Mouse (Mus musculus) MEL (cell line): ENCODE data around the gene Cmss1. TPM values are rescaled to one million over a fixed set of nuclear protein-coding genes. Genes with fewer than 3 reads are reported as not detected.

Experiments used
- DNase-seq: peaks from one replicate; pipeline ENCODE4 v3.0.0; 2011; ENCODE audit warnings: low read depth, low spot score
- H3K27ac ChIP-seq: 2 replicates; pipeline ENCODE4 v1.5.1; 2012; ENCODE audit warnings: low read depth, mild to moderate bottlenecking, control low read depth, low read length, moderate library complexity; ENCODE audit not compliant: control insufficient read depth
- H3K27me3 ChIP-seq, 2 experiments: fragments of 150-350 bp in 1 of 2; sonication (generic) in 1 of 2; 2 replicates each; pipeline ENCODE4 v1.6.1; 2012; ENCODE audit warnings: low read length in 2 of 2, mild to moderate bottlenecking in 2 of 2, improper control_type of control experiment in 1 of 2, moderate library complexity in 1 of 2; ENCODE audit not compliant: insufficient read depth in 2 of 2, control insufficient read depth in 1 of 2
- H3K36me3 ChIP-seq, 2 experiments: 2 replicates each; pipeline ENCODE4 v1.6.1; 2012 to 2014; ENCODE audit warnings: low read length in 2 of 2, improper control_type of control experiment in 1 of 2, inconsistent platforms in 1 of 2, mild to moderate bottlenecking in 1 of 2; ENCODE audit not compliant: insufficient read depth in 2 of 2, control insufficient read depth in 1 of 2
- H3K4me1 ChIP-seq, 2 experiments: fragments of 150-350 bp in 1 of 2; sonication (generic) in 1 of 2; 2 replicates each; pipeline ENCODE4 v1.6.1; 2012; ENCODE audit warnings: low read length in 2 of 2, improper control_type of control experiment in 1 of 2, mild to moderate bottlenecking in 1 of 2; ENCODE audit not compliant: insufficient read depth in 2 of 2, control insufficient read depth in 1 of 2
- H3K4me3 ChIP-seq, 2 experiments: fragments of 150-350 bp in 1 of 2; sonication (generic) in 1 of 2; 2 replicates each; pipeline ENCODE4 v1.5.1; 2012; ENCODE audit warnings: low read depth in 2 of 2, low read length in 2 of 2, mild to moderate bottlenecking in 2 of 2, moderate library complexity in 2 of 2, control low read depth in 1 of 2, improper control_type of control experiment in 1 of 2; ENCODE audit not compliant: control insufficient read depth in 1 of 2, insufficient read depth in 1 of 2
- H3K79me2 ChIP-seq: 2 replicates; pipeline ENCODE4 v1.6.1; 2012; ENCODE audit warnings: mild to moderate bottlenecking, low read length, moderate library complexity; ENCODE audit not compliant: control insufficient read depth, poor library complexity, insufficient read depth
- H3K9ac ChIP-seq: 2 replicates; pipeline ENCODE4 v1.6.1; 2012; ENCODE audit warnings: low read depth, mild to moderate bottlenecking, control low read depth, low read length, moderate library complexity; ENCODE audit not compliant: control insufficient read depth, poor library complexity, severe bottlenecking
- H3K9me3 ChIP-seq: fragments of 150-350 bp; sonication (generic); replicated peaks from 2 replicates; pipeline ENCODE4 v1.6.1; 2012; ENCODE audit warnings: mild to moderate bottlenecking, low read length, improper control_type of control experiment, moderate library complexity; ENCODE audit not compliant: insufficient read depth
- CTCF ChIP-seq, 3 experiments: IDR thresholded peaks in 2 of 3; conservative IDR thresholded peaks in 1 of 3; 2 replicates each; pipeline ENCODE4 v1.5.1; 2011 to 2012; ENCODE audit warnings: low read length in 3 of 3, low read depth in 2 of 3, mild to moderate bottlenecking in 2 of 3, improper control_type of control experiment in 1 of 3, inconsistent platforms in 1 of 3, mixed read lengths in 1 of 3, moderate library complexity in 1 of 3; ENCODE audit not compliant: control insufficient read depth in 1 of 3, insufficient read depth in 1 of 3, poor library complexity in 1 of 3, severe bottlenecking in 1 of 3
- EP300 ChIP-seq, 2 experiments: IDR thresholded peaks; 2 replicates each; pipeline ENCODE4 v1.6.1; 2011; ENCODE audit warnings: improper control_type of control experiment in 2 of 2, low read length in 2 of 2, low read depth in 1 of 2, mild to moderate bottlenecking in 1 of 2
- GABPA ChIP-seq: IDR thresholded peaks from 2 replicates; pipeline ENCODE4 v1.6.1; 2012; ENCODE audit warnings: low read depth, mild to moderate bottlenecking, inconsistent platforms, low read length, improper control_type of control experiment, moderate library complexity
- MXI1 ChIP-seq: IDR thresholded peaks from 2 replicates; pipeline ENCODE4 v1.6.1; 2011; ENCODE audit warnings: mild to moderate bottlenecking, low read depth, low read length, improper control_type of control experiment
- MYB ChIP-seq: IDR thresholded peaks from 2 replicates; pipeline ENCODE4 v1.6.1; 2011; ENCODE audit warnings: mild to moderate bottlenecking, low read depth, low read length, improper control_type of control experiment
- NELFE ChIP-seq: IDR thresholded peaks from 2 replicates; pipeline ENCODE4 v1.6.1; 2011; ENCODE audit warnings: low read depth, low read length, improper control_type of control experiment
- NRF1 ChIP-seq: IDR thresholded peaks from 2 replicates; pipeline ENCODE4 v1.6.1; 2014; ENCODE audit warnings: low read depth, mild to moderate bottlenecking, inconsistent platforms, low read length, improper control_type of control experiment, moderate library complexity; ENCODE audit not compliant: poor library complexity, insufficient read depth, severe bottlenecking
- POLR2A ChIP-seq, 2 experiments: IDR thresholded peaks; 2 replicates each; pipeline ENCODE4 v1.6.1; 2011 to 2012; ENCODE audit warnings: low read length in 2 of 2, mild to moderate bottlenecking in 2 of 2, control low read depth in 1 of 2, improper control_type of control experiment in 1 of 2, low read depth in 1 of 2, moderate library complexity in 1 of 2; ENCODE audit not compliant: control insufficient read depth in 1 of 2, insufficient read depth in 1 of 2, poor library complexity in 1 of 2
- POLR2AphosphoS5 ChIP-seq: IDR thresholded peaks from 2 replicates; pipeline ENCODE4 v1.6.1; 2012; ENCODE audit warnings: low read depth, borderline replicate concordance, mild to moderate bottlenecking, inconsistent platforms, low read length, moderate library complexity, mixed read lengths
- RAD21 ChIP-seq: IDR thresholded peaks from 2 replicates; pipeline ENCODE4 v1.6.1; 2011; ENCODE audit warnings: mild to moderate bottlenecking, low read depth, low read length, improper control_type of control experiment
- RCOR1 ChIP-seq: IDR thresholded peaks from 2 replicates; pipeline ENCODE4 v1.6.1; 2012; ENCODE audit warnings: low read depth, mild to moderate bottlenecking, inconsistent platforms, low read length, improper control_type of control experiment
- SIN3A ChIP-seq: IDR thresholded peaks from 2 replicates; pipeline ENCODE4 v1.6.1; 2012; ENCODE audit warnings: low read length, improper control_type of control experiment, inconsistent platforms
- TBP ChIP-seq: IDR thresholded peaks from 2 replicates; pipeline ENCODE4 v1.8.0; 2011; ENCODE audit warnings: low read depth, low read length, improper control_type of control experiment
- TCF12 ChIP-seq: IDR thresholded peaks from 2 replicates; pipeline ENCODE4 v1.6.1; 2014; ENCODE audit warnings: low read depth, mild to moderate bottlenecking, inconsistent platforms, low read length, improper control_type of control experiment, moderate library complexity
- UBTF ChIP-seq: IDR thresholded peaks from 2 replicates; pipeline ENCODE4 v1.6.1; 2012; ENCODE audit warnings: low read depth, mild to moderate bottlenecking, inconsistent platforms, low read length, improper control_type of control experiment, moderate library complexity, borderline replicate concordance; ENCODE audit not compliant: insufficient read depth
- ZC3H11A ChIP-seq: IDR thresholded peaks from 2 replicates; pipeline ENCODE4 v1.6.1; 2012; ENCODE audit warnings: low read depth, mild to moderate bottlenecking, inconsistent platforms, low read length, improper control_type of control experiment
- ZKSCAN1 ChIP-seq: IDR thresholded peaks from 2 replicates; pipeline ENCODE4 v1.6.1; 2012; ENCODE audit warnings: low read depth, mild to moderate bottlenecking, inconsistent platforms, low read length, improper control_type of control experiment, moderate library complexity
- polyA plus RNA-seq, 2 experiments: library from polyadenylated mRNA; stranded (reverse) in 1 of 2; unstranded in 1 of 2; fragments of >175 nt in 1 of 2; fragments of >200 nt in 1 of 2; gene quantifications; 2 replicates each; pipeline versions ENCODE4 v1.2.1 to v1.2.4; 2012; ENCODE audit warnings: low replicate concordance in 2 of 2, low read depth in 1 of 2; ENCODE audit not compliant: insufficient read length in 2 of 2, insufficient read depth in 1 of 2, missing spikeins in 1 of 2
- total RNA-seq: library from RNA; depleted of rRNA; stranded (reverse); fragments of 300-350 nt; gene quantifications from 2 replicates; pipeline ENCODE4 v1.2.3, GENCODE M21; 2012

Gene Cmss1
- total and polyA plus RNA-seq, 3 experiments = 80.9 to 94.7 TPM; not detected in 1

DNA sequence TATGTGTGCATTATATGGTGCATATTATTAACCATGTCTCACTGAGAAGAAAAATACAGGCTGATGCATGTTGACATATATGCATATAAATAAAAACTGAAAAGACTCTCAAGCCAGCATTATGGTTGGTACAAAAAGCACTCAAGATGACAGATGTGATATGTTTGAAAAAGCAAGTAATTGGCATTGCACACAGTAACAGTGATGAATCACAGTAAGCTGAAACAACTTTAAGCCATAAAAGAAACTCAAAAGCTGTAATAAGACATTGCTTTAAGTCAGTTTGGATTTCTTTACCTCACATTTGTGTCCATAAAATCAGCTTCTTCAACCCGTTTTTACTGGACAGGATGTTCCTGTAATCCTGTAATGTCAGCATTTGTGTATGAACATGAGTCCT lies 41.9 kb downstream of the Cmss1 start:
- Histone ChIP-seq H3K9me3 (no peaks in the 10 kb centered on the region), H3K4me1 (peaks cover 3 to 6% of the 10 kb centered on the region in 2 experiments; a peak in 1 of 4 replicates), H3K79me2 (no peaks in the 10 kb centered on the region; the same call in 1 of the 2 replicates), H3K4me3 (no peak overlapping the region), H3K27me3 (no peaks in the 10 kb centered on the region), H3K27ac (no peak overlapping the region), H3K36me3 (peaks cover 0 to 6% of the 10 kb centered on the region in 2 experiments; a peak in 2 of 4 replicates), H3K9ac (no peak overlapping the region)
- no peak for DNase-seq
- TF ChIP-seq TBP (no peak), EP300 (IDR thresholded peaks at IDR 0.05; ENCODE audit: low read depth in 1 of 2, low read length in 2 of 2) (no peak), GABPA (no peak), POLR2A (IDR thresholded peaks at IDR 0.05; ENCODE audit: control insufficient read depth in 1 of 2, insufficient read depth in 1 of 2, low read depth in 1 of 2, low read length in 2 of 2, poor library complexity in 1 of 2) (no peak), ZC3H11A (no peak), RAD21 (no peak), UBTF (no peak), NELFE (no peak), CTCF (IDR thresholded peaks at IDR 0.05 in 2 of 3, conservative IDR thresholded peaks at IDR 0.05 in 1 of 3; ENCODE audit: control insufficient read depth in 1 of 3, insufficient read depth in 1 of 3, low read depth in 2 of 3, low read length in 3 of 3, poor library complexity in 1 of 3, severe bottlenecking in 1 of 3) (no peak), POLR2AphosphoS5 (no peak), MYB (no peak), MXI1 (no peak), SIN3A (no peak), NRF1 (no peak), RCOR1 (no peak)

- TF ChIP-seq TBP (no peak), ZKSCAN1 (no peak), POLR2AphosphoS5 (no peak), TCF12 (no peak)
- H3K79me2 ChIP-seq = no peaks in the 10 kb centered on the region; the same call in 1 of the 2 replicates
- peaks cover 0 to 3% of the 10 kb centered on the region in 2 experiments; a peak in 1 of 4 replicates for H3K4me1 ChIP-seq
- no peaks in the 10 kb centered on the region for H3K36me3 ChIP-seq
- no peak overlapping the region for H3K4me3 ChIP-seq
- no peak overlapping the region for H3K9ac ChIP-seq
- no peak for DNase-seq
- H3K27ac ChIP-seq = no peak overlapping the region
- no peaks in the 10 kb centered on the region for H3K27me3 ChIP-seq
- no peaks in the 10 kb centered on the region for H3K9me3 ChIP-seq
Measured at GRCm38 (mm10) chr16:57563453-57563852, 43.2 kb downstream of the Cmss1 start.
